Mouse (Mus musculus): ENCODE measurements around the gene Gabbr2.

GRCm38 (mm10) chr4:46821709-46822108, 170.0 kb downstream of the Gabbr2 start:
- TF ChIP-seq GATA1 (IDR thresholded peaks at IDR 0.05; ENCODE audit: low read length) (no peak), TAL1 (IDR thresholded peaks at IDR 0.05; ENCODE audit: low read length) (no peak)

All from erythroblast, embryonic 14.5 days (primary cell).